Mouse (Mus musculus) thymus, postnatal 36 days (tissue): ENCODE data around the gene Myzap.
A peak's percentile ranks its signal among the peaks of the same experiment; 100 is the strongest.
"Not testable (repeated sequence)": the region's sequence is repeated elsewhere in the genome, so short reads cannot be mapped to it uniquely, and the experiment has no call there.

ENCODE experiments used
- DNase-seq, 2 experiments: peaks; one replicate each; pipeline ENCODE4 v3.0.0; 2022; ENCODE audit warnings: mixed read lengths in 2 of 2

The Myzap gene

GRCm38 (mm10) chr9:71591938-71592548 lies at the start of gene Myzap:
TSS of gene Myzap (minus strand) at chr9:71592360.
- peak; percentile 97 to 98 for DNase-seq

GRCm38 (mm10) chr9:71640361-71640927 lies 48.3 kb upstream of the Myzap start:
- no peak for DNase-seq

GRCm38 (mm10) chr9:71638198-71638597 lies 46.0 kb upstream of the Myzap start:
- no peak for DNase-seq

GRCm38 (mm10) chr9:71636854-71637253 lies 44.7 kb upstream of the Myzap start:
- DNase-seq = no peak

GRCm38 (mm10) chr9:71635627-71636026 lies 43.5 kb upstream of the Myzap start:
- DNase-seq = no peak

GRCm38 (mm10) chr9:71634916-71635315 lies 42.8 kb upstream of the Myzap start:
- no peak for DNase-seq

- no peak for DNase-seq
These were observed 36.8 kb upstream of the Myzap start for GRCm38 (mm10) chr9:71628921-71629320.

GRCm38 (mm10) chr9:71628286-71628685 lies 36.1 kb upstream of the Myzap start:
- no peak for DNase-seq

- DNase-seq = no peak
These were observed 33.8 kb upstream of the Myzap start for GRCm38 (mm10) chr9:71625961-71626360.

- DNase-seq = peak; percentile 70 to 75
These were observed 32.8 kb upstream of the Myzap start for GRCm38 (mm10) chr9:71624793-71625495.

GRCm38 (mm10) chr9:71623871-71624569 lies 31.9 kb upstream of the Myzap start:
- peak; percentile 34 to 38 for DNase-seq

GRCm38 (mm10) chr9:71622593-71622992 lies 30.4 kb upstream of the Myzap start:
- DNase-seq = no peak

- no peak for DNase-seq
These were observed 29.8 kb upstream of the Myzap start for GRCm38 (mm10) chr9:71621968-71622367.

- DNase-seq = not testable (repeated sequence)
These were observed 28.0 kb upstream of the Myzap start for GRCm38 (mm10) chr9:71620116-71620515.

GRCm38 (mm10) chr9:71617363-71617762 lies 25.2 kb upstream of the Myzap start:
- DNase-seq = peak; percentile 47 to 52

- peak; percentile 74 to 78 for DNase-seq
These were observed 24.0 kb upstream of the Myzap start for GRCm38 (mm10) chr9:71616185-71616584.

- peak; percentile 52 to 60 for DNase-seq
These were observed 22.5 kb upstream of the Myzap start for GRCm38 (mm10) chr9:71614643-71615042.

GRCm38 (mm10) chr9:71612981-71613380 lies 20.8 kb upstream of the Myzap start:
- DNase-seq = no peak

GRCm38 (mm10) chr9:71611876-71612275 lies 19.7 kb upstream of the Myzap start:
- no peak for DNase-seq

GRCm38 (mm10) chr9:71609010-71609409 lies 16.9 kb upstream of the Myzap start:
- DNase-seq = no peak

- peak in 1 of 2 experiments; percentile 50 for DNase-seq
These were observed 14.3 kb upstream of the Myzap start for GRCm38 (mm10) chr9:71606296-71607057.

- no peak for DNase-seq
These were observed 12.9 kb upstream of the Myzap start for GRCm38 (mm10) chr9:71604914-71605635.
